Mouse (Mus musculus) lung, postnatal 25 days (tissue): ENCODE data around the gene Atp6ap1l.
"Not testable (repeated sequence)": the region's sequence is repeated elsewhere in the genome, so short reads cannot be mapped to it uniquely, and the experiment has no call there.

Experiments
- DNase-seq: peaks from one replicate; pipeline ENCODE4 v3.0.0; 2022; ENCODE audit warnings: low spot score

Atp6ap1l gene

GRCm38 (mm10) chr13:90905176-90905575 is at the start of gene Atp6ap1l:
TSS of gene Atp6ap1l (minus strand) at chr13:90905355.
- no peak for DNase-seq

DNA sequence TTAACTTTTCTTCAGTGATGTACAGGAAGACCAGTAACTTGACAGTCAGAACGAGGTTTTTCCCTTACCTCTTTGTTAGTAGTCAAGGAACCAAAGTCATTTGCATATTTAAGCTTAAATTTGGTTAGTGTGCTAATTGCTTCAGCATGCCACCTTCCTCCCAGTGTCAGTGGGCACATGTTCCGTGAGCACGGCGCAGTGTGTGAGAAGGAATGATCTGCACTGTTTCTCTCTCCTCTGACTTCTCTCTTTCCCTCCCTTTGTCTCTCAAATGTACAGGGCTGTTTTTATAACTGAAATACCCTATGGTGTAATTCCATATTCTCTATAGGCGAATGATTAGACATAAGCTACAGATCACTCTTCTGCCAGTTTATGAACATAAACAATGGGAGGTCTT is 34.4 kb upstream of the Atp6ap1l start:
- DNase-seq = no peak

DNA sequence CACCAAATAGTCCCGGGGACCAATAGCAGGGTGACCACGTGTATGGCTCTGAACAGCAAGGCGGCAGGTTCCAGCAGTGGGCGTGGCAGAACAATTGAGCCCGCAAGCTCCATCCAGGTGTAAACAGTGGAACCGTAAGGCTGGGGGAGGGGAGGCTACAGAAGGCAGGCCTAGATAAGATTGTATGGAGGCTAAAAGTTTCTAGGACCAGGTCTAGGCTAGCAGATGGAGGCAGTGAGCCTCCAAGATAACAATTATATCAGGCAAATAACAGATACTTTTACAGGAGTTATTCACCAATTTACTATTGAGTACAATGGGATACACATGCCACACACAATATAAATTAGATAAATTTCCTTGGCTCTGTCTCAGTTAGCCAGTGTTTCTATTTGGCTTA is 34.0 kb upstream of the Atp6ap1l start:
- no peak for DNase-seq

GRCm38 (mm10) chr13:90935852-90936251 is 30.7 kb upstream of the Atp6ap1l start:
- DNase-seq = no peak

GRCm38 (mm10) chr13:90933256-90933655 is 28.1 kb upstream of the Atp6ap1l start:
- DNase-seq = no peak

DNA sequence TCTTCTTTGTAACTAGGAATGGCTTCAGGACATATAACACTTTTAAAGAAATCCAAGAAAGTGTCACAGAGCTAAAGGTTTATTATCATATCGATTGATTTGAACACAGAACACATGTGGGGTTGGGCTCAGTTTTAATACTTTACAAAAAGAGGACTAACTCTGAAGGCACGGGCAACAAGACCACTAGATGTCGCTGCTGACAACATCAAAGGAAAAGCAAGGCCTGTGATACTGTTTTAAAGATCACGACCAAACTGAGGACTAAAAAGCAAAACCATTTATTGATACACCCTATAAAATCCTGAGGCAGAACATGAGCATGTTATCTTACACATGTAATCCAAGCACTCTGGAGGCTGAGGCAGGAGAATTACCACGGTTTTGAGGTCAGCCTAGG is 24.7 kb upstream of the Atp6ap1l start:
- peak; percentile 75 for DNase-seq

DNA sequence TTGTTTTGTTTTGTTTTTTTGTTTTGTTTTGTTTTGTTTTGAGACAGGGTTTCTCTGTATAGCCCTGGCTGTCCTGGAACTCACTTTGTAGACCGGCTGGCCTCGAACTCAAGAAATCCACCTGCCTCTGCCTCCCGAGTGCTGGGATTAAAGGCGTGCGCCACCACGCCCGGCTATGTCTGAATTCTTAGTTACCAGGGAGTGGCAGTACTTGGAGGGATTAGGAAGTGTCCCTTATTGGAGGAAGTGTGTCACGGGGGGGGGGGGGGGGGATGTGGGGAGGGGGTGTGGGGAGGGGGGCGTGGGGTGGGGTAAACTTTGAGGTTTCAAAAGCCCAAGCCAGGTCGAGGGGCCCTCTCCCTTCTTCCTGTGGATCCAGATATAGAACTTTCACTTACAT is 23.1 kb upstream of the Atp6ap1l start:
- DNase-seq = not testable (repeated sequence)

DNA sequence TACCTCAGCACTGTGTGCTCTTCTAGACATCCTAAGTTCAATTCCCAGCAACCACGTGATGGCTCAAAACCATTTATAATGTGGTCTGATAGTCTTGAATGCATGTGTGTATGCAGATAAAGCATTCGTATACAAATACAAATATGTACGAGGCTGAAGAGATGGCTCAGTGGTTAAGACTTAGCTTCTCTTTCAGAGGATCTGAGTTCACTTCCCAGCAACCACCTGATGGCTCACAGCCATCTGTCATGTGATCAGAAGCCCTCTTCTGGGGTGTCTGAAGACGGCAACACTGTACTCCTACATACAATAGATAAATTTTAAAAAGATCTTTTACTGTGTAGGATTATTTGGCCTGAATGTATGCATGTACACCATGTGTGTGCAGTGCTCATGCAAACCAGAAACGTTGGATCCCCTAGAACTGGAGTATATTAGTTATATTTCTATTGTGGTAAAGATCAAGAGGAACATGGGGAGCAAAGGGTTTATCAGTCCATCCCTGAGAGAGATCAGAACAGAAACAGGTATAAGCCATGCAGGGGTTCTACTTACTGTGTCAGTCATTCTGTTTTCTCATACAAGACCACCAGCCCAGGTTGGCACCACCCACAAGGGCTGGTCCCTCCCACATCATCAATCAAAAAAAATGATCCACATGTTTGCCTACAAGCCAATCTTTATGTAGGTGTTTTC is 21.9 kb upstream of the Atp6ap1l start:
- no peak for DNase-seq

DNA sequence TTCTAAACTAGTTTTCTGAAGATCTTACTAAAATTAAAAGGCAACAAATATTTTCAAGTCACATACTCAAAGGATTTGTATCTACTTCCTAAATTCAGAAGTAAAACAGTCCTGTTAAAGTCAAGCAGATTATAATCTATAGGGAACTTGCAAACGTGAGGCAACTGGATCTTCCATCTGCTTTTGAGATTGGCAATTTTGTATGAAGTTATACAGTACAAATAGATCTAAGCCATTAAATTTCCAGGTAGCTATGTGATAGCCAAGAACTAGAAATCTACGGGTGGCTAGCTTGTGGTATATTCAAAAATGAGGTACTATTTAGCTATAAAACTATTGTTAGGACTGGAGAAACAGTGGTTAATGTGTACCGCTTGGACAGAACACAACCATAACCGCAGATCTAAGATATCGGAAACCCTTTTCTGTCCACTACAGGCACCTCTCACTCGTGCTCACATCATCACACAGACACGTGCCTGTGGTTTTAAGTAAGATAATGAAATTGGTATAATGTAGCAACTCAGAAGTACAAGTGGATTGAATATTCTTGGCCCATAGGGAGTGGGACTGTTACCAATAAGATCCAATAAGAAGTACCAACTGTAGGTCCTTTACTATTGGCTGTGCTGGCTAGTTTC is 21.1 kb upstream of the Atp6ap1l start:
- DNase-seq = no peak

- DNase-seq = no peak
Measured at GRCm38 (mm10) chr13:90925191-90925590, 20.0 kb upstream of the Atp6ap1l start.

DNA sequence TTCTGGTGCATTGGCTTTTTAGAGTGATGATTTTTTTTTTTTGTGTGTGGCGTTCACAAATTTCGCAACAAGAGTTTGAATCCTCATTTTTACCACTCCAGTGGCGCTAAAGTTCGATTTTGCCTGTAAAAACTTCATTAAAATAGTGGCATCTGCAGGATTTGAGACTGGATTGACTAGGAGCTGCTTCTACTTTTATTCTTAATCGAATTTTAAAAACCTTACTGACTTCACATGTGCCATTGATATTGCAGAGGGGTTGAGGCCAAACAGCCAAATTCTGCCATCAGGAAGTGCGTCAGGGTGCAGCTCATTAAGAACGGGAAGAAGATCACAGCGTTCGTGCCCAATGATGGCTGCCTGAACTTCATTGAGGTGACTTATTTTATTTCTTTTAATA is 18.9 kb upstream of the Atp6ap1l start:
- DNase-seq = no peak

DNA sequence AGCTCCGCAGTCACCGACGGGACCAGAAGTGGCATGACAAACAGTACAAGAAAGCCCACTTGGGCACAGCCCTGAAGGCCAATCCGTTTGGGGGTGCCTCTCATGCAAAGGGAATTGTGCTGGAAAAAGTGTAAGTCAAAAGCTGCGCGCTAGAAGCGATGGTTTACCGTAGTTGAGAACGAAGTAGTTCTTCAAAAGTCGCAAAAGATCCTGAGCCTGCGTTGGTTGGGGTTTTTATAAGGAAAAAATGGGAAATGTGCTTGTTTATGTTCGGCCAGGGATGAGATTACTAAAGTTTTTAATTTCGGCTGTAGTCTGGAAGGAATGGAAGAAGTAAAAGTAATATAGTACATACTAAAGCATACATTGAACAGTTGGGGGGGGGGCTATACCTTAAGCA is 18.5 kb upstream of the Atp6ap1l start:
- not testable (repeated sequence) for DNase-seq

DNA sequence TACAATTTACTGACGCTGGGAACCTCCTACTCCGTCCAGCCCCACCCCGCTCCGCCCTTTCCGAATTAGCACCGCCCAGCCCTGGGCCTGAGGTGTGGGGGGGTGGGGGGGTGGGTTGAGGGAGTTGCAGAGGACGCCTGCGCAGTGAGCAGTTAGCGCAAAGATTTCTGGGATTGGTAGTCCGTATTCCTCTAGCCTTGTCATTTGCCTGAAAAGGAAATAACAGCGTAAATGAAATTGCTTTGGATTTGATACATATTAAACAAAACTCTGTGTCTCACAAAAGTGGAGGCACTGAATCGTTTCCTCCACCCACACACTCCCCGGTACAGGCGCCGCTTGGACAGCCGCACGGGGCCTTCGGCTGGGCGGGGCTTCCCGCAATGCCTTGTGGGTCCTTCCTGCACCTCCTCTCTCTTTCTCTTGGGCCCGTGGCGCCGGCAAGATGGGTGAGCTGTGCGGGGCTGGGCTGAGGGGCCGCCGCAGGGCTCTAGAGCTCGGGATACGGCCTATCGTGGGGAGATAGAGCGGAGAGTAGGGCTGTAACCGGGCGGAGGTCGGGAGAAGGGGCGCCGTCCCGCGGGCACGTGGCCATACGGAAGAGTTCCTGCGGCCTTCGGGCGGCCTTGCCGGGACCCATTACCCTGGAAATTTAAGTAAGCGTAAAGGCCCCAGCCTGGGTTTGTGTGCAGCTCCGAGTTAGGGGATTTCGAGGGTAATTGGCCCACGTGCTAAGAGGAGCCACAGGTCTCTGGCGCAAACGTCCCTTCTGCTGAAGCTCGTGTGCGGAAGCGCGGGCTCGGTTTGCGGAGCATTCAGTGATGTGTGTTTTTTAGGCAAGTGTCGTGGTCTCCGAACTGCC is 17.8 kb upstream of the Atp6ap1l start, which contains the start of gene Rps23:
Gene Rps23, plus strand, starts transcription at position 208 of the 862 bp plus-strand sequence.
- DNase-seq = peak; percentile 89

GRCm38 (mm10) chr13:90914721-90915120 is 9.6 kb upstream of the Atp6ap1l start:
- no peak for DNase-seq

DNA sequence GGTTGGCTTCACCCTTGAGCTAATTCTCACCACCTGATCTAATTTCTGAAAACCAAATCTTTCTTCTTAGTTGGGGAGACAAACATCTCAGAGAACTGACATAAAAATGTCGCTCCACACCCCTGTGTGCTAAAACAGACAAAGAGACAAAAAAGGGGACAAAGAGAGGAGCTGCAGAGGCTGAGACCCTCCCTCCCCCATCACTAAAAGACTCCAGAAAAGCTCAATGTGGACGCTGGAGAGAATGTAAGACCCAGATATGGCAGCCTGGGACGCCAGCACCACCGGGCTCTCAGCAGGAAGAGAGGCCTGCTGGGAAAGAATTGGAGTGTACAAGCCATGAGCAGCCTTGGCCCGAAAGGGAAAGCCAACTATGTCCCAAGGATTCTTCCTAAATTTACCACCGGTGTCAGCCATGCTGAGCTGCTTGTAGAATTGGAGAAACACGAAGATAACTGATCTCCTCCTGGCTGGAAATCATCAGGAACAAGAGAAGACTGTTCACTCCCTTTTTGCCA is 8.6 kb upstream of the Atp6ap1l start:
- DNase-seq = no peak

- DNase-seq = no peak
Measured at GRCm38 (mm10) chr13:90912760-90913674, 7.9 kb upstream of the Atp6ap1l start.

DNA sequence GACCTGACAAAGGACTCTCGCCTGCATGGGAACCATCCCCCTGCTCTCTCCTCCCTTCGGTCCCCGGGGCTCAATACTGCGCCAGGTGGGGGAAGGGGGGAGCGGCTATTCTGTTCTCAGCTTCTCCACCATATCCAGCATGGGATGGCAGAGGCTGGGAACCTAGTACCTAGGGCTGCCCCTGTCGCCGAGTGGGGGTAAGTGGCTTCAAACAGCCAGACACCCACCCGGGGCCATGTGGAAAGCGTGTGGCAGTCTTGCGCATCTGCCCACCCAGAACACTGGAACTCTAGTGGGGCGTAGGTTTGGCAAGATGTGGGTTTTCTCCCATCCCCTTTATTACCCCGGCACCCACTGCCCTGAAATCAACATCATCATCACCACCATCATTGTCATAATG is 2.2 kb upstream of the Atp6ap1l start:
- DNase-seq = no peak

DNA sequence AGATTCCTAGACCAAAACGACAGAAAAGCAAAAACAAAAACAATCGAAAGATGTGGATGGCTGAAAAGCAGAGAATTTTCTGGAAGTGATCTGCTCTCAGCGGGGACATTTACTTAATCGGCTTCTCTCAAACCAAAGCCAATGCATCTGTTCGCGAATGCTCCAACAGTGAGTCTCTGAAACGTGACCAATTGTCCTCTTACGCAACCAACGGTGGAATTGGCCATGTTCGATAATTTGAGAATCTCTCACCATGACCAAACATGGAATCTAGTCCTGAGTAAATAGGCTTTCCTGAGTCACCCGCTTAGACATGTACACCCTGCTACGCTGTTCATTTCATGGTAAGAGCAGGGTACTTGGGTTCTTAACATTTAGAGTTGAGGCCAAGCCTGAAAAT is 8.3 kb downstream of the Atp6ap1l start:
- no peak for DNase-seq

- no peak for DNase-seq
Measured at GRCm38 (mm10) chr13:90896098-90896497, 9.1 kb downstream of the Atp6ap1l start.

DNA sequence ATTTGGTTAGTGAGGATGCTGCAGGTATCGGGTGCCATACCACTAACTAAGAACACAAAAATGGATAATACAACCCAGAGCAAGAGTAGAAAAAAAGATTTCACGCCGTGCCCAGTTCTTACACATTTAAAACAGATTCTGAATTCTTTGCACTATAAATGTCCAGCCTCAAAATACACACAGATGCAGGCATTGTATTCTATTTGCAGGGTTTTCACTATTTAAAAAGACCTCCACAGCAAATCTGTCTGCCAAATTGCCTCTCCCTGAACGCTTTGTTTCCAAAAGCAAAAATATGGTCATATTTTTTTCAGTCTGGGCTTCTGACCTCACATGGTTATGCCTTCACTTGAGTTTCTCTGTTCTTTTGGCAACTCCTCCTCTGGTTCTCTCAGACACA is 10.3 kb downstream of the Atp6ap1l start:
- DNase-seq = no peak

DNA sequence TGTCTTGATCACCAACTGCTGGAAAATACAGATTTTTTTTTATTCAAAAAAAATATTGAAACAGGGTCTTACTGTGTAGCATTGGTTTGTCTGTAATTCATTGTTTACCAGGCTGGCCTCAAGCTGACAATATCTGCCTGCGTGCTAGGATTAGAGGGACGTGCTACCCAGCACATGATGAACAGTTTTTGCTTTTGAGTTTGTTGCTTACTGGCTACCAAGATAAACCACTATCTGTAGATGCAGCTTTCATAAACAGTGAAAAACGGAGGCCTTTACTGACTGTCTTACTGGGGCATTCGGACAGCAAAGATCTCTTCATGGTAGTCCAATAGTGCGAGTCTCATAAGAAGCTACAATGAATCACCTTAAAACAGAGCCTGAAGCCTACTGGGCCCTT is 15.0 kb downstream of the Atp6ap1l start:
- no peak for DNase-seq
